Mouse (Mus musculus): ENCODE results near the gene Cntn5. TPM values are rescaled to one million over a fixed set of nuclear protein-coding genes. Genes with fewer than 3 reads are reported as not detected.

Cntn5 gene
- polyA plus RNA-seq, 1 experiment from 2014 or later, result 0.63 TPM

- WGBS, result 67% methylated on average over 4 of the region's 4 CpGs
- Histone ChIP-seq H3K9me3 (replicated peaks) (no peaks in the 10 kb centered on the region), H3K4me1 (no peaks in the 10 kb centered on the region), H3K36me3 (no peaks in the 10 kb centered on the region), H3K4me3 (no peak overlapping the region), H3K27ac (replicated peaks) (no peak overlapping the region), H3K27me3 (ENCODE audit: low read depth, poor library complexity, severe bottlenecking) (no peaks in the 10 kb centered on the region)
- no peak for DNase-seq (ENCODE audit: low spot score)
Measured at GRCm38 (mm10) chr9:10233364-10233763, 671.2 kb downstream of the Cntn5 start.

GRCm38 (mm10) chr9:10232066-10232465, 672.5 kb downstream of the Cntn5 start:
- 69% methylated on average over 1 of the region's 1 CpGs for WGBS
- no peak for DNase-seq (ENCODE audit: low spot score)
- no peak overlapping the region for H3K4me3 ChIP-seq
- no peaks in the 10 kb centered on the region for H3K36me3 ChIP-seq
- no peaks in the 10 kb centered on the region for H3K9me3 ChIP-seq (replicated peaks)
- H3K27ac ChIP-seq (replicated peaks), result no peak overlapping the region
- no peaks in the 10 kb centered on the region for H3K27me3 ChIP-seq (ENCODE audit: low read depth, poor library complexity, severe bottlenecking)
- H3K4me1 ChIP-seq, result no peaks in the 10 kb centered on the region

DNA sequence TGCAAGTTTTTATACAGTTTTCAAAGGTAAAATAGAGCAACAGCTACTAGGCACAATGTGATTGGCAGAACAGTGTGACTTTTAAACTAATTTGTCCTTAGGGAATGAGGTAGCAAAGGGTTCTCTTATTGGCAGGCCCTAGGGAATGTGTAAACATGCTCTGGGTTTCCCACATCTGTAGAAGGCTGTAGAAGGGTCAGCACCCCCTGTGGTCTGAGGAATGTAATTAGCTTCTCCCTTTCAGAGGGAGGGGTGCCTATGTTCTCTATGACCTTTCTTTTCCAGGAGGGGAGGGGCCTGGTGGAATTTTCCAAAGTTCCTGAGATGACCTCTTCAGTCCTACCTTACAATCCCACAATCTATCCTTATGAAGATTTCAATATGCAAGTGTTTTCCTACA, 673.6 kb downstream of the Cntn5 start:
- Histone ChIP-seq H3K4me3 (no peak overlapping the region), H3K4me1 (no peaks in the 10 kb centered on the region), H3K27ac (replicated peaks) (no peak overlapping the region), H3K9me3 (replicated peaks) (no peaks in the 10 kb centered on the region), H3K27me3 (ENCODE audit: low read depth, poor library complexity, severe bottlenecking) (no peaks in the 10 kb centered on the region), H3K36me3 (no peaks in the 10 kb centered on the region)
- DNase-seq (ENCODE audit: low spot score), result no peak

GRCm38 (mm10) chr9:10229716-10230115, 674.9 kb downstream of the Cntn5 start:
- Histone ChIP-seq H3K4me3 (no peak overlapping the region), H3K4me1 (no peaks in the 10 kb centered on the region), H3K36me3 (no peaks in the 10 kb centered on the region), H3K9me3 (replicated peaks) (no peaks in the 10 kb centered on the region), H3K27me3 (ENCODE audit: low read depth, poor library complexity, severe bottlenecking) (no peaks in the 10 kb centered on the region), H3K27ac (replicated peaks) (no peak overlapping the region)
- DNase-seq (ENCODE audit: low spot score), result no peak
- 60% methylated on average over 2 of the region's 2 CpGs for WGBS

- Histone ChIP-seq H3K36me3 (no peaks in the 10 kb centered on the region), H3K9me3 (replicated peaks) (no peaks in the 10 kb centered on the region), H3K4me1 (no peaks in the 10 kb centered on the region), H3K4me3 (no peak overlapping the region), H3K27ac (replicated peaks) (no peak overlapping the region), H3K27me3 (ENCODE audit: low read depth, poor library complexity, severe bottlenecking) (no peaks in the 10 kb centered on the region)
- WGBS, result 69% methylated on average over 2 of the region's 2 CpGs
- DNase-seq (ENCODE audit: low spot score), result no peak
Measured at GRCm38 (mm10) chr9:10226013-10226412, 678.6 kb downstream of the Cntn5 start.

DNA sequence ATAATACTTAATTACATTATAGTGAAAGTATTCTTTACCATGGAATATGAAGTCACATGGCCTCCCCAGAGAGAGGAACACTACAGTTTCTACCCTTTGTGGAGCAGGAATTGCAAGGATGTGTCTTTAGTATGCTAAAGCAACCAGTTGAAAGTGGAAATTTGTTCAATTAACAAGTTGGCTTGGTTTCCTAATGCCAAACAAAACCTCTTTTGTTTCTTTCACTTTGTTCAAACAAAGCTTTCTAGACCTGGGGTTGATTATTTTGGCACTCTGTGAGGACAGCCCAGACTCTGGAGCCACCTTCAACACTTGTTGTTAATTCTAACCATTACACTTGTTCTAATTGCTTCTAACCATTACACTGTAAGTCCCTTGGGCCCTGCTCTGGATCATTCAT, 718.5 kb downstream of the Cntn5 start:
- Histone ChIP-seq H3K36me3 (no peaks in the 10 kb centered on the region), H3K27ac (replicated peaks) (no peak overlapping the region), H3K27me3 (ENCODE audit: low read depth, poor library complexity, severe bottlenecking) (no peaks in the 10 kb centered on the region), H3K4me3 (no peak overlapping the region), H3K4me1 (no peaks in the 10 kb centered on the region), H3K9me3 (replicated peaks) (no peaks in the 10 kb centered on the region)
- no peak for DNase-seq (ENCODE audit: low spot score)

- DNase-seq (ENCODE audit: low spot score), result no peak
- H3K4me3 ChIP-seq, result no peak overlapping the region
- no peaks in the 10 kb centered on the region for H3K27me3 ChIP-seq (ENCODE audit: low read depth, poor library complexity, severe bottlenecking)
- no peaks in the 10 kb centered on the region for H3K36me3 ChIP-seq
- H3K4me1 ChIP-seq, result no peaks in the 10 kb centered on the region
- 94% methylated on average over 3 of the region's 3 CpGs for WGBS
- H3K27ac ChIP-seq (replicated peaks), result no peak overlapping the region
- H3K9me3 ChIP-seq (replicated peaks), result no peaks in the 10 kb centered on the region
Measured at GRCm38 (mm10) chr9:10170526-10170925, 734.0 kb downstream of the Cntn5 start.

GRCm38 (mm10) chr9:10121350-10122057, 783.1 kb downstream of the Cntn5 start:
- H3K27me3 ChIP-seq (ENCODE audit: low read depth, poor library complexity, severe bottlenecking), result no peaks in the 10 kb centered on the region
- H3K4me3 ChIP-seq, result no peak overlapping the region
- no peaks in the 10 kb centered on the region for H3K36me3 ChIP-seq
- H3K9me3 ChIP-seq (replicated peaks), result no peaks in the 10 kb centered on the region
- WGBS, result 94% methylated on average over 1 of the region's 1 CpGs
- no peak overlapping the region for H3K27ac ChIP-seq (replicated peaks)
- no peak for DNase-seq (ENCODE audit: low spot score)
- H3K4me1 ChIP-seq, result no peaks in the 10 kb centered on the region

- DNase-seq (ENCODE audit: low spot score), result no peak
- H3K27me3 ChIP-seq (ENCODE audit: low read depth, poor library complexity, severe bottlenecking), result no peaks in the 10 kb centered on the region
- H3K4me1 ChIP-seq, result no peaks in the 10 kb centered on the region
- no peak overlapping the region for H3K4me3 ChIP-seq
- H3K27ac ChIP-seq (replicated peaks), result no peak overlapping the region
- no peaks in the 10 kb centered on the region for H3K9me3 ChIP-seq (replicated peaks)
- 84% methylated on average over 1 of the region's 1 CpGs for WGBS
- no peaks in the 10 kb centered on the region for H3K36me3 ChIP-seq
Measured at GRCm38 (mm10) chr9:10116581-10116980, 788.0 kb downstream of the Cntn5 start.

GRCm38 (mm10) chr9:10109156-10109555, 795.4 kb downstream of the Cntn5 start:
- Histone ChIP-seq H3K9me3 (replicated peaks) (no peaks in the 10 kb centered on the region), H3K4me1 (no peaks in the 10 kb centered on the region), H3K27ac (replicated peaks) (no peak overlapping the region), H3K4me3 (no peak overlapping the region), H3K27me3 (ENCODE audit: low read depth, poor library complexity, severe bottlenecking) (no peaks in the 10 kb centered on the region), H3K36me3 (no peaks in the 10 kb centered on the region)
- DNase-seq (ENCODE audit: low spot score), result no peak
- 88% methylated on average over 1 of the region's 1 CpGs for WGBS

- Histone ChIP-seq H3K9me3 (replicated peaks) (no peaks in the 10 kb centered on the region), H3K27me3 (ENCODE audit: low read depth, poor library complexity, severe bottlenecking) (no peaks in the 10 kb centered on the region), H3K4me1 (no peaks in the 10 kb centered on the region), H3K4me3 (no peak overlapping the region), H3K36me3 (no peaks in the 10 kb centered on the region), H3K27ac (replicated peaks) (no peak overlapping the region)
- 89% methylated on average over 4 of the region's 4 CpGs for WGBS
- no peak for DNase-seq (ENCODE audit: low spot score)
Measured at GRCm38 (mm10) chr9:10107861-10108260, 796.7 kb downstream of the Cntn5 start.

DNA sequence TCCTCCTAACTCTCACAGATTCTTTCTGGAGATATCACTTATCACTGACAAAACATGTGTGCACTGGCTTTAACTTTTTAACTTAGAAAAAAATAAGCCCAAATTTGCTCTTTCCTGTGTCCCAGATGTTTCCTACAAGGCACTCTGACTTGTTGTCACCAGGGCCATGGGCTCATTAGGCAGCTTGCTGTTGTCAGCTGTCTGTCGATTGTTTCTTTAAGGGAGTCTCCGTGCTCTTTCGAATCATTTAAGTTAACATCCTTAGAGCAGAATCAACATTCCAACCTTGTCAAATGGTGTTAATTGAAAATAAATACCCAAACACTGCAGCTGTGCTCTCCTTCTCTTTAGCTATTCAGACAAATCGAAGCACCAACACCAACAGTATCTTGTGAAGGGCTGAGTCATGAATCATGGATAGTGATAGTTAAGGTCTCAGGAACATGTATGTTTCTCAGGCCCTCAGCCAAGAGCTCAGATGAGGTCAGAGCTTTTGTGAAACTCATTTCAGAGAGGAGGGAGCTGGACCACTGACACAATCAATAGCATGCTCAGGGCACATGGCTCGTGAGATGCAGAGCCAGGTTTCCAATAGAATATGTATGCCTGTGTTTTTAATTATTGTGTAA, 802.6 kb downstream of the Cntn5 start:
- no peak overlapping the region for H3K4me3 ChIP-seq
- H3K36me3 ChIP-seq, result no peaks in the 10 kb centered on the region
- 71% methylated on average over 5 of the region's 5 CpGs for WGBS
- H3K27ac ChIP-seq (replicated peaks), result no peak overlapping the region
- DNase-seq (ENCODE audit: low spot score), result no peak
- H3K27me3 ChIP-seq (ENCODE audit: low read depth, poor library complexity, severe bottlenecking), result no peaks in the 10 kb centered on the region
- no peaks in the 10 kb centered on the region for H3K9me3 ChIP-seq (replicated peaks)
- no peaks in the 10 kb centered on the region for H3K4me1 ChIP-seq

DNA sequence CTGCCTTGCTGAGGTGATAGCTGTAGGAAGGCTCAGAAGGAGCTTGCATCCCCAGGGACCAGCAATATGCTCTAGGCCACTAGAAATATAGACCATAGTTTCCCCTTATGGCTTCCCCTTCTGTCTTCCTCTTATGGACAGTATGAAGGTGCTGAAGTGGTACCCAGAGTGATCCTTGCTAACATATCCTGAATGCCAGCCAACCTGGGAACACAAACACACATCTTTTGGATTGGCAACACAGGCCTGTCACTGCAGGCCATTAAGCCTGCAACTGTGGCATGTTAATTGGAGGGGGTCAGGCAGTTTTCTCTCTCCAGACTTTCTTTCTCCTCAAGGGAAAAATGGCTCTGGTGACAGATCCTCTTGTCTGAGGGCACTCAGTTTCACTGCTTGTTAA, 828.3 kb downstream of the Cntn5 start:
- H3K36me3 ChIP-seq, result no peaks in the 10 kb centered on the region
- DNase-seq (ENCODE audit: low spot score), result no peak
- H3K4me3 ChIP-seq, result no peak overlapping the region

More for the DNA sequence above, 828.3 kb downstream of the Cntn5 start:
- no peak overlapping the region for H3K27ac ChIP-seq (replicated peaks)
- no peaks in the 10 kb centered on the region for H3K4me1 ChIP-seq
- no peaks in the 10 kb centered on the region for H3K9me3 ChIP-seq (replicated peaks)
- H3K27me3 ChIP-seq (ENCODE audit: low read depth, poor library complexity, severe bottlenecking), result no peaks in the 10 kb centered on the region

Measured in midbrain, embryonic 10.5 days (tissue).